Mouse (Mus musculus) liver, embryonic 16.5 days (tissue): ENCODE results near the gene Actn4. TPM values are rescaled to one million over a fixed set of nuclear protein-coding genes. Genes with fewer than 3 reads are reported as not detected.

Experiments
- ATAC-seq: fragments of 200-750 bp; cut with Nextera tagmentation; 2 replicates; pipeline ENCODE4 v1.8.0; 2017; ENCODE audit warnings: low read depth, mild to moderate bottlenecking, moderate number of reproducible peaks, moderate library complexity
- H3K27ac ChIP-seq: fragments of 300-500 bp; sonication (generic); 2 replicates; pipeline ENCODE4 v1.5.1; 2014; ENCODE audit warnings: mild to moderate bottlenecking, low read length
- H3K27me3 ChIP-seq: fragments of 300-500 bp; sonication (generic); 2 replicates; pipeline ENCODE4 v1.6.1; 2014; ENCODE audit warnings: low read depth, low read length, mixed read lengths; ENCODE audit not compliant: control insufficient read depth, insufficient read depth
- H3K36me3 ChIP-seq: fragments of 300-500 bp; sonication (generic); 2 replicates; pipeline ENCODE4 v1.6.1; 2014; ENCODE audit warnings: mild to moderate bottlenecking; ENCODE audit not compliant: control insufficient read depth, insufficient read depth
- H3K4me1 ChIP-seq: fragments of 300-500 bp; sonication (generic); 2 replicates; pipeline ENCODE4 v1.6.1; 2014; ENCODE audit warnings: low read depth, low read length, mixed read lengths; ENCODE audit not compliant: control insufficient read depth
- H3K4me2 ChIP-seq: fragments of 300-500 bp; sonication (generic); 2 replicates; pipeline ENCODE4 v1.6.1; 2014; ENCODE audit warnings: low read depth, low read length, mixed read lengths
- H3K4me3 ChIP-seq: fragments of 300-500 bp; sonication (generic); 2 replicates; pipeline ENCODE4 v1.5.1; 2014; ENCODE audit warnings: low read depth, mild to moderate bottlenecking, low read length
- H3K9ac ChIP-seq: fragments of 300-500 bp; sonication (generic); 2 replicates; pipeline ENCODE4 v1.6.1; 2014; ENCODE audit warnings: low read depth, low read length
- H3K9me3 ChIP-seq: fragments of 300-500 bp; sonication (generic); replicated peaks from 2 replicates; pipeline ENCODE4 v1.6.1; 2016; ENCODE audit warnings: low read length; ENCODE audit not compliant: control insufficient read depth
- WGBS: fragments of 180-500 bp; shearing (Covaris S2); extraction: QIAGEN DNeasy Blood & Tissue Kit; methylation state at CpG from one replicate; pipeline ENCODE4 v1.1.7; 2014; ENCODE audit not compliant: insufficient replicate concordance; 5-methylcytosine and 5-hydroxymethylcytosine counted together
- polyA plus RNA-seq: library from polyadenylated mRNA; unstranded; fragments of >200 nt; fragmentation: Nextera tagmentation; extraction: Ambion mirVana; gene quantifications from 2 replicates; pipeline ENCODE4 v1.2.1, GENCODE M21; 2015

Gene Actn4
- polyA plus RNA-seq, 1 experiment from 2014 or later, result 137 TPM

- H3K36me3 ChIP-seq, result no peaks in the 10 kb centered on the region
- no peaks in the 10 kb centered on the region for H3K27me3 ChIP-seq
- peak overlapping the region; percentile 67 for H3K4me2 ChIP-seq
- H3K9me3 ChIP-seq, result 0 out of 2 replicates have a peak, but pooled peaks cover 2% of the 10 kb centered on the region
- peaks cover 13% of the 10 kb centered on the region for H3K4me1 ChIP-seq
- H3K27ac ChIP-seq, result no peak overlapping the region
- H3K9ac ChIP-seq, result peak overlapping the region; percentile 20; the same call in 1 of the 2 replicates
- peak; percentile 70 for ATAC-seq
- H3K4me3 ChIP-seq, result peak overlapping the region; percentile 35
- WGBS, result 29% methylated on average over 33 of the region's 33 CpGs
Observed at GRCm38 (mm10) chr7:28865481-28866300, 96.4 kb downstream of the Actn4 start.

- H3K27me3 ChIP-seq, result no peaks in the 10 kb centered on the region
- no peak overlapping the region for H3K4me2 ChIP-seq
- no peaks in the 10 kb centered on the region for H3K36me3 ChIP-seq
- 0 out of 2 replicates have a peak, but pooled peaks cover 2% of the 10 kb centered on the region for H3K9me3 ChIP-seq
- no peak overlapping the region for H3K9ac ChIP-seq
- H3K4me1 ChIP-seq, result peaks cover 13% of the 10 kb centered on the region
- no peak overlapping the region for H3K27ac ChIP-seq
- ATAC-seq, result no peak
- WGBS, result 38% methylated on average over 9 of the region's 9 CpGs
- no peak overlapping the region for H3K4me3 ChIP-seq
Observed at GRCm38 (mm10) chr7:28864288-28864750, 97.8 kb downstream of the Actn4 start.

DNA sequence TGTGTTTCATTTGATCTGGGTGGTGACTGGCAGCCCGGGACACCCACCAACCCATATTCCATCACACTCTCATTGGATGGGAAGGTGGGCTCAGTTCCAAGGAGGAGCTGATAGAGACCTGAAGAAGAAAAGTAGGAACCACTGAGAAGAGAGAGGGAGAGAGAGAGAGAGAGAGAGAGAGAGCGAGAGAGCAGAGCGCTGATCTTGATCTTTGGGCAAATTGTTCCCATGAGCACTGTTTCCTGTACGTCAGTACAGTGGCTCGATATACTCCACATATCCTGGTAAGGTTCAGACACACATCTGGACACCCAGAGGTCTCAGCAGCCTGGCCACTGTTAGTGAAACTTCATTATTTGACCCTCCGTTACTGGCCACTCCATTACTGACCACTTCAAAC lies 98.6 kb downstream of the Actn4 start, which contains the start of gene Lgals7:
Gene Lgals7, plus strand, starts transcription at position 314 of the 400 bp plus-strand sequence.
- Histone ChIP-seq H3K4me3 (no peak within 1 kb of the TSS), H3K27me3 (no peaks in the 10 kb centered on the region), H3K9me3 (0 out of 2 replicates have a peak, but pooled peaks cover 2% of the 10 kb centered on the region), H3K4me1 (peaks cover 13% of the 10 kb centered on the region), H3K4me2 (no peak within 1 kb of the TSS), H3K36me3 (no peaks in the 10 kb centered on the region), H3K27ac (no peak within 1 kb of the TSS), H3K9ac (no peak within 1 kb of the TSS)
- no peak for ATAC-seq
- 57% methylated on average over 6 of the region's 6 CpGs for WGBS

GRCm38 (mm10) chr7:28862817-28863499 lies 99.2 kb downstream of the Actn4 start:
- Histone ChIP-seq H3K9me3 (0 out of 2 replicates have a peak, but pooled peaks cover 2% of the 10 kb centered on the region), H3K27ac (no peak overlapping the region), H3K4me3 (no peak overlapping the region), H3K4me1 (peaks cover 13% of the 10 kb centered on the region), H3K4me2 (no peak overlapping the region), H3K36me3 (no peaks in the 10 kb centered on the region), H3K9ac (no peak overlapping the region), H3K27me3 (no peaks in the 10 kb centered on the region)
- no peak for ATAC-seq
- 73% methylated on average over 15 of the region's 15 CpGs for WGBS

DNA sequence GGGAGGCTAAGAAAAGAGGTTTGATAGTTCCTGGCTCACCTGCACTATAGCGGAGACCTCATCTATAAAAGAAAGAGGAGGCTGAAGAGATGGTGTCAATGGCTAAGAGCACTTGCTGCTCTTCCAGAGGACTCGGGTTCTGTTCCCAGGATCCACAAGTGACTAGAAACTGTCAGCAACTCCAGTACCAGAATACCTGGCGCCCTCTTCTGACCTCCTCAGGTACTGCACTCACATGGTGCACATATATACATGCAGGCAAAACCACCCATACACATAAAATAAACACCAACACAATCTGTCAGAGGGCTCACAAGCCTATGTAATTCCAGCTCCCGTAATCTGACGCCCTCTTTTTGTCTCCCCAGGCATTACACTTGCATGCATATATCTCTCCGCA lies 101.2 kb downstream of the Actn4 start:
- 0 out of 2 replicates have a peak, but pooled peaks cover 2% of the 10 kb centered on the region for H3K9me3 ChIP-seq
- no peak overlapping the region for H3K4me2 ChIP-seq
- 75% methylated on average over 6 of the region's 6 CpGs for WGBS
- H3K9ac ChIP-seq, result no peak overlapping the region
- H3K27me3 ChIP-seq, result no peaks in the 10 kb centered on the region
- H3K4me3 ChIP-seq, result no peak overlapping the region
- H3K4me1 ChIP-seq, result peaks cover 4% of the 10 kb centered on the region
- ATAC-seq, result no peak
- no peak overlapping the region for H3K27ac ChIP-seq
- no peaks in the 10 kb centered on the region for H3K36me3 ChIP-seq

GRCm38 (mm10) chr7:28859953-28860352 lies 102.2 kb downstream of the Actn4 start:
- Histone ChIP-seq H3K36me3 (no peaks in the 10 kb centered on the region), H3K4me1 (no peaks in the 10 kb centered on the region), H3K9me3 (0 out of 2 replicates have a peak, but pooled peaks cover 2% of the 10 kb centered on the region), H3K4me3 (no peak overlapping the region), H3K4me2 (no peak overlapping the region), H3K27me3 (no peaks in the 10 kb centered on the region), H3K9ac (no peak overlapping the region), H3K27ac (no peak overlapping the region)
- ATAC-seq, result no peak
- WGBS, result 80% methylated on average over 2 of the region's 2 CpGs

GRCm38 (mm10) chr7:28850642-28851041 lies 111.5 kb downstream of the Actn4 start:
- no peak for ATAC-seq
- Histone ChIP-seq H3K27me3 (no peaks in the 10 kb centered on the region), H3K27ac (no peak overlapping the region), H3K4me2 (no peak overlapping the region), H3K9ac (no peak overlapping the region), H3K4me3 (no peak overlapping the region), H3K9me3 (no peaks in the 10 kb centered on the region), H3K4me1 (no peaks in the 10 kb centered on the region), H3K36me3 (no peaks in the 10 kb centered on the region)
- 52% methylated on average over 4 of the region's 4 CpGs for whole genome bisulfite sequencing

DNA sequence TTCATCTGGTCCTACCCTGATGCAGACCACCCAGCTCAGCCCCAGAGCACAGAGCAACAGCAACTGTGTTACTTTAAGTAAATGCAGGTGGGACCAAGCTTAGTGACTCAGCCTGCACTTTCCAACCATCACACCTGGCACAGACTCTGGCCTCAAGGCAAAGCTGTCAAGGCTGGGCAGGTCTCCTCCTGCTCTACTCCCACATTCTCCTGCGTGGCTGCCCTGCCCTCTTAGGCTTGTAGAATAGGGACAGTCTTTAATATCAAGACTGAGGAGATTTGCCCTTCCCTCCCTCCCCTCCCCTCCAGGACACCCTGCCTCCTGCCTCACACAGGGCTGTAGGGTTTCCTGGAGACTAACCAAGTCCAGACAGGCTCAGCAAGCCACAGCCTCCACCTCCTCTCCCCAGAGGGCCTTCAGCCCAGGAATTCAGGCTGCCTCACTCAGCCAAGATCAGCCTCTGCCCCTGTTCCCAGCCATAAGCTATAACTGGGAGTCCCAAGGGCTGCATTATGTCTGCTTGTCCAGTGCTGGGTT lies 112.4 kb downstream of the Actn4 start:
- Histone ChIP-seq H3K4me1 (no peaks in the 10 kb centered on the region), H3K4me2 (no peak overlapping the region), H3K27me3 (no peaks in the 10 kb centered on the region), H3K4me3 (no peak overlapping the region), H3K36me3 (no peaks in the 10 kb centered on the region), H3K9me3 (no peaks in the 10 kb centered on the region), H3K9ac (no peak overlapping the region), H3K27ac (no peak overlapping the region)
- WGBS, result 15% methylated on average over 1 of the region's 1 CpGs
- ATAC-seq, result no peak
